Mouse (Mus musculus) bone marrow, adult 2 months (tissue): ENCODE data around the gene Gm49380.

Source experiments
- CTCF ChIP-seq: fragments of 200-500 bp; IDR thresholded peaks from 2 replicates; pipeline ENCODE4 v1.5.1; 2011; ENCODE audit warnings: low read length, control low read depth; ENCODE audit not compliant: control insufficient read depth, insufficient read depth
- POLR2A ChIP-seq: fragments of 200-500 bp; IDR thresholded peaks from 2 replicates; pipeline ENCODE4 v1.6.1; 2011; ENCODE audit warnings: low read depth, mild to moderate bottlenecking, control low read depth, low read length, borderline replicate concordance; ENCODE audit not compliant: control insufficient read depth

DNA sequence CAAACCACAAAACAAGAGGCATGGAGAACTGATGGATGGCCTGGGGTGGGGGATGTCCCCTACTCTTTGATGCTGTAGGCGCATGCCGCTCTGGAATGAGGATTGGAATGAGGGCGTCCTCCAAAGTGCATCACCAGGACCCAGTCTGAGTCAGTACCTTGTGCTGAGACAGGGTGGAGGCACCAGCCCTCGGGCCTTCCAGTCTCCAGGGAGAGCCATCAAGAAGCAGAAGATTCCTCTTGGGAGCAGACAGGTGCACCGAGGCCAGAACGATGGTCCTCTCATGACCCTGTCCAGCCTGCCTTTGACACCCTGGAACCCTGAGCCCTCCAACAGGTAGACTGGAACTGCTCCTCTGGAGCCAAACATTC is 45.4 kb downstream of the Gm49380 start:
- TF ChIP-seq CTCF (no peak), POLR2A (no peak)
